Mouse (Mus musculus) CH12.LX (cell line): ENCODE data around the gene Ccnl2. TPM values are rescaled to one million over a fixed set of nuclear protein-coding genes. Genes with fewer than 3 reads are reported as not detected.
"Not testable (repeated sequence)": the region's sequence is repeated elsewhere in the genome, so short reads cannot be mapped to it uniquely, and the experiment has no call there.

ENCODE experiments used
- DNase-seq: peaks from one replicate; pipeline ENCODE4 v3.0.0-alpha.2; 2013; ENCODE audit errors: extremely low read depth
- H3K27ac ChIP-seq: 2 replicates; pipeline ENCODE4 v1.5.1; 2012; ENCODE audit warnings: low read depth, mild to moderate bottlenecking, control low read depth, moderate library complexity; ENCODE audit not compliant: insufficient read depth
- H3K27me3 ChIP-seq: replicated peaks from 2 replicates; pipeline ENCODE3; 2012; ENCODE audit warnings: inconsistent platforms
- H3K36me3 ChIP-seq, 2 experiments: replicated peaks in 1 of 2; 2 replicates each; pipeline versions ENCODE3 to v1.6.1; 2012; ENCODE audit warnings: inconsistent platforms in 1 of 2, low read length in 1 of 2, mild to moderate bottlenecking in 1 of 2, mixed read lengths in 1 of 2, moderate library complexity in 1 of 2; ENCODE audit not compliant: control insufficient read depth in 1 of 2, insufficient read depth in 1 of 2
- H3K4me1 ChIP-seq, 2 experiments: 2 replicates each; pipeline ENCODE4 v1.6.1; 2012; ENCODE audit warnings: inconsistent platforms in 1 of 2, moderate library complexity in 1 of 2; ENCODE audit not compliant: insufficient read depth in 2 of 2, control insufficient read depth in 1 of 2
- H3K4me2 ChIP-seq: 2 replicates; pipeline ENCODE4 v1.6.1; 2012; ENCODE audit warnings: low read depth, mild to moderate bottlenecking, control low read depth; ENCODE audit not compliant: poor library complexity, insufficient read depth, severe bottlenecking
- H3K4me3 ChIP-seq, 3 experiments: fragments of 150-350 bp in 1 of 3; sonication (generic) in 1 of 3; replicated peaks in 1 of 3; 2 replicates each; pipeline versions ENCODE3 to v1.5.1; 2011 to 2012; ENCODE audit warnings: low read depth in 2 of 3, low read length in 2 of 3, mild to moderate bottlenecking in 2 of 3, moderate library complexity in 2 of 3, control low read depth in 1 of 3, improper control_type of control experiment in 1 of 3, inconsistent platforms in 1 of 3, mixed read lengths in 1 of 3; ENCODE audit not compliant: poor library complexity in 1 of 3
- H3K79me2 ChIP-seq: replicated peaks from 2 replicates; pipeline ENCODE4 v1.6.1; 2012; ENCODE audit warnings: mild to moderate bottlenecking, moderate library complexity; ENCODE audit not compliant: control insufficient read depth, poor library complexity, insufficient read depth, severe bottlenecking; ENCODE audit errors: extremely low read depth
- H3K9ac ChIP-seq: 2 replicates; pipeline ENCODE4 v1.6.1; 2012; ENCODE audit warnings: low read depth, mild to moderate bottlenecking, control low read depth, moderate library complexity; ENCODE audit not compliant: insufficient read depth
- H3K9me3 ChIP-seq: replicated peaks from 2 replicates; pipeline ENCODE3; 2012; ENCODE audit warnings: low read length, inconsistent platforms, mixed read lengths
- BHLHE40 ChIP-seq: IDR thresholded peaks from 2 replicates; pipeline ENCODE4 v1.6.1; 2011; ENCODE audit warnings: mild to moderate bottlenecking, low read depth, low read length, improper control_type of control experiment
- CTCF ChIP-seq, 2 experiments: IDR thresholded peaks in 1 of 2; conservative IDR thresholded peaks in 1 of 2; 2 replicates each; pipeline ENCODE4 v1.5.1; 2011 to 2012; ENCODE audit warnings: low read depth in 2 of 2, low read length in 2 of 2, improper control_type of control experiment in 1 of 2, inconsistent platforms in 1 of 2, mild to moderate bottlenecking in 1 of 2, moderate library complexity in 1 of 2
- EP300 ChIP-seq: IDR thresholded peaks from 2 replicates; pipeline ENCODE4 v1.6.1; 2011; ENCODE audit warnings: low read length, improper control_type of control experiment
- ETS1 ChIP-seq: conservative IDR thresholded peaks from 2 replicates; pipeline ENCODE4 v1.6.1; 2012; ENCODE audit warnings: low read depth, mild to moderate bottlenecking, inconsistent platforms, low read length, improper control_type of control experiment, moderate library complexity
- IRF4 ChIP-seq: IDR thresholded peaks from 2 replicates; pipeline ENCODE4 v1.6.1; 2014; ENCODE audit warnings: low read depth, mild to moderate bottlenecking, inconsistent platforms, low read length, improper control_type of control experiment
- JUND ChIP-seq: conservative IDR thresholded peaks from 2 replicates; pipeline ENCODE4 v1.6.1; 2011; ENCODE audit warnings: low read depth, low read length, improper control_type of control experiment
- MAZ ChIP-seq: IDR thresholded peaks from 2 replicates; pipeline ENCODE4 v1.6.1; 2012; ENCODE audit warnings: low read depth, mild to moderate bottlenecking, inconsistent platforms, low read length, improper control_type of control experiment, moderate library complexity
- TBP ChIP-seq: conservative IDR thresholded peaks from 2 replicates; pipeline ENCODE4 v1.6.1; 2011; ENCODE audit warnings: low read depth, low read length, improper control_type of control experiment
- TCF12 ChIP-seq: IDR thresholded peaks from 2 replicates; pipeline ENCODE4 v1.6.1; 2014; ENCODE audit warnings: low read depth, mild to moderate bottlenecking, inconsistent platforms, low read length, improper control_type of control experiment
- USF2 ChIP-seq: conservative IDR thresholded peaks from 2 replicates; pipeline ENCODE4 v1.6.1; 2011; ENCODE audit warnings: low read depth, low read length, improper control_type of control experiment
- ZMIZ1 ChIP-seq: IDR thresholded peaks from 2 replicates; pipeline ENCODE4 v1.6.1; 2012; ENCODE audit warnings: low read depth, mild to moderate bottlenecking, inconsistent platforms, low read length, improper control_type of control experiment
- dilution Hi-C: fragments of 300-500 bp; cut with MboI; formaldehyde crosslinking; loops from 2 replicates; pipeline ENCODE4 v1.14.3; 2020; ENCODE audit warnings: low sequenced_read_pairs; ENCODE audit not compliant: extremely low pct_unique_long_range_greater_than_20kb, extremely low pct_ligation_motif_present
- in situ Hi-C: fragments of 300-500 bp; cut with MboI; formaldehyde crosslinking; loops from 3 replicates; pipeline ENCODE4 v1.14.3; 2019; ENCODE audit warnings: low sequenced_read_pairs, low pct_ligation_motif_present, low pct_unique_long_range_greater_than_20kb, mixed read lengths
- polyA plus RNA-seq: library from polyadenylated mRNA; unstranded; fragments of >175 nt; gene quantifications from 2 replicates; pipeline ENCODE4 v1.2.1, GENCODE M21; 2012; ENCODE audit warnings: low read depth; ENCODE audit not compliant: insufficient read length
- total RNA-seq, 2 experiments: library from RNA; depleted of rRNA; stranded (reverse); fragments of 300-350 nt in 1 of 2; fragments of >200 nt in 1 of 2; gene quantifications; 2 replicates each; pipeline ENCODE4 v1.2.3; 2012 to 2014

The Ccnl2 gene
- total and polyA plus RNA-seq, 3 experiments, result 59.6 to 67.7 (median 63.7) TPM

DNA sequence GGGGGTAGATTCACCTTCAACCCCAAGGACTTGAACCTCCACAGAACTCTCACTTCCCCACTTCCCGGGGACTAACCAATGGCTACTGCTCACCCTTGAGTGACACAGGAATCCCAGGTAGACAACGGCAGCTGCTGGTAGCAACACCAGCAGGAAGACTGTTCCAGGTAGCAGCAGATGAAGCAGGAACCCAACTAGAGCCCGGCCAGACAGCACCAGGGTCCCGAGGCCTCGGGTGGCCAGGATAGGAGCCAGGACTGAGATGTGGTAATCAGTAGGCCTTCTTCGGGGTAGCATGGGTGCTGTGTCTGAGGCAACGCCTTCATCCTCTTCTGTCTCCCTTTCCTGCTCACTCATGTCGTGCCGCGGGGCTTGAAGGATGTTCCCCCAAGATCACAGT lies 27.0 kb upstream of the Ccnl2 start:
- Histone ChIP-seq H3K9me3 (no peaks in the 10 kb centered on the region), H3K4me1 (peaks cover 0 to 19% of the 10 kb centered on the region in 2 experiments; a peak in 2 of 4 replicates), H3K27ac (no peak overlapping the region), H3K36me3 (no peaks in the 10 kb centered on the region), H3K4me3 (no peak overlapping the region), H3K4me2 (no peak overlapping the region), H3K9ac (no peak overlapping the region), H3K79me2 (no peaks in the 10 kb centered on the region), H3K27me3 (peaks cover 25% of the 10 kb centered on the region)
- in situ Hi-C loops (no loop called here), dilution Hi-C loops (no loop called here)
- DNase-seq, result no peak
- TF ChIP-seq USF2, result no peak
- TF ChIP-seq JUND, result no peak
- TF ChIP-seq MAZ, result no peak

DNA sequence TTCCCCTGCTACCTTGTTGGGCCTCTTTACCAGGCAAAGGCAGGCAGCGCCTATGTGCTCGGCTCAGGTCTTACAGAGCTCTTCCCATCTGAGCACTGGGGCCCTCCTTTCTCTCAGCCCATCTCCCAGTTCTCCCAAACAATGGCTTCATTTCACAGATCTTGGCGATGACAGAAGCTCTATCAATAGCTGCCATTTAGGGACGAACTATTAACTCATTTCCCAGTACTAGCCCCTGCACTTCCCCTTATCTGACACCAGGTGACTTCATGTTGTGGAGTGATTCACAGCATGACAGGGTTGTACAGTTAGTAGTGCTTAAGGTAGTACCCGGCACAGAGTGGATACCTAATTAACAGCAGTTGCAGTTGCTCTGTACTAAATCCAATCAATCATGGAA lies 26.5 kb upstream of the Ccnl2 start, which contains the start of gene Tmem88b:
Gene Tmem88b (minus strand): TSS at position 56 of the 400 bp plus-strand sequence.
- Histone ChIP-seq H3K27me3 (peaks cover 27% of the 10 kb centered on the region), H3K9me3 (no peaks in the 10 kb centered on the region), H3K4me1 (peaks cover 2 to 18% of the 10 kb centered on the region in 2 experiments; a peak in 3 of 4 replicates), H3K79me2 (no peaks in the 10 kb centered on the region), H3K9ac (no peak within 1 kb of the TSS), H3K4me2 (peak within 1 kb of the TSS; percentile 89; the same call in 1 of the 2 replicates), H3K36me3 (no peaks in the 10 kb centered on the region), H3K27ac (no peak within 1 kb of the TSS), H3K4me3 (no peak within 1 kb of the TSS)
- dilution Hi-C loops (no loop called here), in situ Hi-C loops (no loop called here)
- TF ChIP-seq EP300 (no peak), MAZ (no peak), CTCF (conservative IDR thresholded peaks at IDR 0.05 in 1 of 2, IDR thresholded peaks at IDR 0.05 in 1 of 2; ENCODE audit: low read depth in 2 of 2, low read length in 2 of 2) (peak in 1 of 2 experiments; percentile 26; a peak in 3 of 4 replicates), TBP (no peak)
- no peak for DNase-seq

DNA sequence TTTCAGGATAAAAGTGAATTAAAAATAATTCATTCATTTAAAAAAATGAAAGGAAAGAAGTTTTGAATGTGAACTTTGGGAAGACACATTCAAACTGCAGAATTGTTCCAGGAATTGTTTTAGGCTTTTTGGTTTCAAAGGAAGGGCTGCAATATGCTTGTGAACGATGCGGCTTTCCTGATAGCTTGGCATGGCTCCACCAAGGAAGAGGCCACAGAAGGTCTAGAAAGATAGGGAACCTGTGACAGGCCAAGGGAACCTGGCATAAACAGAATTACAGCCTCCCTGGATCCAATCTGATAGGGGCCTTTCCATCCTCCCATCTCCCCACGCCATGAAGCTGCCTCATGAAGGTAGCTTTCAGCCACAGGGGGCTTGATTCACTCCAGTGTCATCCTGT lies 24.0 kb upstream of the Ccnl2 start:
- no peak overlapping the region for H3K27ac ChIP-seq
- no peak for DNase-seq

DNA sequence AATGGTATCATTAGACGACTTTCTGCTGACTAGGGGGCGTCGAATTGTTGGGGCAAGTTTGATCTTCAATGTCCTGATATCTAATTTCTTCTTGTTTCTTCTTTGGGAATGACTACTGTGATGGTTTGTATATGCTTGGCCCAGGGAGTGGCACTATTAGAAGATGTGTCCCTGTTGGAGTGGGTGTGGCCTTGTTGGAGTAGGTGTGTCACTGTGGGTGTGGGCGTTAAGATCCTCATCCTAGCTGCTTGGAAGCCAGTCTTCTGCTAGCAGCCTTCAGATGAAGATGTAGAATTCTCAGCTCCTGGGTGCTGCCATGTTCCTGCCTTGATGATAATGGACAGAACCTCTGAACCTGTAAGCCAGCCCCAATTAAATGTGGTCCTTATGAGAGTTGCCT lies 23.5 kb upstream of the Ccnl2 start:
- H3K4me3 ChIP-seq, dilution Hi-C loops, H3K9me3 ChIP-seq, DNase-seq, in situ Hi-C loops, H3K79me2 ChIP-seq, H3K4me2 ChIP-seq, H3K36me3 ChIP-seq, H3K27ac ChIP-seq, H3K9ac ChIP-seq: not testable (repeated sequence)
- Histone ChIP-seq H3K4me1 (peaks cover 2 to 14% of the 10 kb centered on the region in 2 experiments; a peak in 3 of 4 replicates), H3K27me3 (peaks cover 36% of the 10 kb centered on the region)

More for the DNA sequence above, 24.0 kb upstream of the Ccnl2 start:
- no peak overlapping the region for H3K4me2 ChIP-seq
- H3K79me2 ChIP-seq, result no peaks in the 10 kb centered on the region
- H3K36me3 ChIP-seq, result no peaks in the 10 kb centered on the region
- no peak overlapping the region for H3K9ac ChIP-seq
- H3K9me3 ChIP-seq, result no peaks in the 10 kb centered on the region
- in situ Hi-C loops (no loop called here), dilution Hi-C loops (no loop called here)
- peaks cover 36% of the 10 kb centered on the region for H3K27me3 ChIP-seq
- no peak overlapping the region for H3K4me3 ChIP-seq
- peaks cover 2 to 16% of the 10 kb centered on the region in 2 experiments; a peak in 3 of 4 replicates for H3K4me1 ChIP-seq
- TF ChIP-seq ZMIZ1 (no peak), TCF12 (no peak), EP300 (no peak), IRF4 (no peak), BHLHE40 (no peak), ETS1 (no peak)
